Mouse (Mus musculus): Measurements from ENCODE around the gene Col23a1. TPM values are rescaled to one million over a fixed set of nuclear protein-coding genes. Genes with fewer than 3 reads are reported as not detected.

Gene Col23a1
- 6.7 and 8.4 TPM in 2 replicates for polyA plus RNA-seq (2012; rRNA removed)

GRCm38 (mm10) chr11:51289564-51290041, at the start of gene Col23a1:
Gene Col23a1 (plus strand): TSS chr11:51289920.

DNA sequence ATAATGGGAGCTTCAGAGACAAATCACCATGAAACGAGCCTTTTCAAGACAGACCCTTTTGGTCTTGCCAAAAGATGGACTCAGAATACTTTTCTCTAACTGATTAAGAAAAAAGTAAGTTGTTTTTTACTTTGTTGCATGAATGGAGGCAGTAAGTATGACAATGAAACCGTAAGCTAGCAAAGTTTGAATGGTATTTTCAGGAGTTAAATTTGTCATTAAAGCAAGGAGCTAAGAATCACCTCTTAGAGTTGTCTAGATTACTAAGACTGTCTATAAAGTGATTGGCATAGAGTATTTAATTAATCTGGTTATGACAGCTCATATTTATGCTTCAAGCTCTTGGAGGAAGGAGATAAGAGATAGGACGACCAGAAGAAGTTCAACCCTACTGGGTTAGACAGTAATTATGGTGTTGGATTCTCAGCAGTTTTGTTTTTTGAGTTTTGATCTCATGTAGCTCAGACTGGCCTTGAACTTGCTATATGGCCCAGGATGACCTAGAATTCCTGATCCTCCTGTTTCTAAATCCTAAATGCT, 28.0 kb upstream of the Col23a1 start, which contains the start of gene Clk4:
Clk4 (plus strand) TSS at position 51 of the 540 bp plus-strand sequence.

DNA sequence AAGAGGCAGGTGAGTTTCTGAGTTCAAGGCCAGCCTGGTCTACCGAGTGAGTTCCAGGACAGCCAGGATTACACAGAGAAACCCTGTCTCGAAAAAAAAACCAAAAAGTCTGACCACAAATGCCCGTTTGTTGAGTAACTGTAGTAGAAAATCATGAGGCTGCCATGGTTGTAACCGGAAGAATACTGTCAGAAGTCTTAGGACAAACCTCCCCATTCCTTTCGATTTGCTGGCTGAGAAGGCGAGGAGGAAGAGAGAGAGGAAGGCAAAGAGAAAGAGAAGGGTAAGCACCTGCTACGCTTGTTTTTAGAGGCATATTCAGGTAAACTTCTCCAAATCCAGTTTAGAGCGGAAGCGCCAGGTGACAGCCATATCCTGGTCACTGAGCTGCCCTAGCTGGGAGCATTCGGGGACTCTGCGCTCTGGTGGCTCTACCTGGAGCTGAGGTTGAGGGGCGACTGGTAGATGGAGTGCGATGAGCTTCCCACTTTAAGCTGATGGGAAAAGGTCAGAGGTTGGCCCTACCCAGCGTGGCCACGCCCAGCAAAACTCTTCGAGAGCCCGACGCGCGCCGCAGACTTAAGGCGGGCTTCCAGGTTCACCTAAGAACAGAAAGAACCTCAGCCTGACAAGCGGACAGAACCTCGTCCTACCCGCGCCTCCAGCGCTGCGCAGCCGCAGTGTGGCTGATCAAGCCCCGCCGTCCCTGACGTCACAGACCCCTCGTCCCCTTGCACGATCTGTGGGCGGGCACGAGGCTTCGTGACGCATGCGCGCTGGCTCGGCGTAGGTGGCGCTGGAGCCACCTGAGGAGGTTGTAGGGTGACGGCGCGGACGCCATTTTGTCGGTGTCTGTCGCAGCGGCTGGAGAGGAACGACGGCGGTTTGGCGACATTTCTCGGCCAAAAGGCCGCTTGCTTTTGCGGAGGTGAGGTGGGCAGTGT, 27.1 kb upstream of the Col23a1 start, which contains the start of gene BC049762:
BC049762 (minus strand) TSS at position 705 of the 944 bp plus-strand sequence.

GRCm38 (mm10) chr11:51584431-51585248, 294.9 kb downstream of the Col23a1 start, which contains the start of gene Phykpl:
Gene Phykpl (plus strand): TSS chr11:51584757.

DNA sequence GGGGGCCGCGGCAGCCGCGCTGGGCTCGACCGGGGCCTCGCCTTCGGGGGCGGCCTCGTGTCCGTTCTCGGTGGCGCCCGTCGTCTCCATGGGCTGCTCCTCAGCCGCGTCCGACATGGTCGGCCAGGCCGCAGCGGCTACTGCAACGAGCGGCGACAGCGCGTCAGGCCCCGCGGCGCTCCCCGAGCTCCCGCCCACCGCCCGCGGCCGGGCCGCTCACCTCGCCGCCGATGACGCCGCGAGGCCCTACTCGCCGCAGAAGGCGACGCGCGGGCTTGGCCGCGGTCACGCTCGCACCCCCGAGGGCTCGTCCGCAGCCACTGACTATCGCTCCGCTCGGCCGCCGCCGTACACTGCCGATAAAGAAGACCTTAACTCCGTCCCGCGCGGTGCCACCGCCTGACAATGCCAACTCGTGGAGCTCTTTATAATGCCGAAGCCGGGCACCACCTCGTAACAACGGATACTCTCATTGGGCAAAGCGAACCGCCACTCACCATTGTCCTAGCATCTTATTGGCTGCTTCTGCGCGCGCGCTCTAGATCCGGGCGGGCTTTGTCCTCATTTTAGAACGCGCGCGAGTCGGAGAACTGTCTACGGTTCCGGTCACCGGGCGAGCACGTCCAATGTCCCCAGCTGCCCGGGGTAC, 316.9 kb downstream of the Col23a1 start, which contains the start of gene Hnrnpab:
Hnrnpab (minus strand) TSS at position 401 of the 649 bp plus-strand sequence.

DNA sequence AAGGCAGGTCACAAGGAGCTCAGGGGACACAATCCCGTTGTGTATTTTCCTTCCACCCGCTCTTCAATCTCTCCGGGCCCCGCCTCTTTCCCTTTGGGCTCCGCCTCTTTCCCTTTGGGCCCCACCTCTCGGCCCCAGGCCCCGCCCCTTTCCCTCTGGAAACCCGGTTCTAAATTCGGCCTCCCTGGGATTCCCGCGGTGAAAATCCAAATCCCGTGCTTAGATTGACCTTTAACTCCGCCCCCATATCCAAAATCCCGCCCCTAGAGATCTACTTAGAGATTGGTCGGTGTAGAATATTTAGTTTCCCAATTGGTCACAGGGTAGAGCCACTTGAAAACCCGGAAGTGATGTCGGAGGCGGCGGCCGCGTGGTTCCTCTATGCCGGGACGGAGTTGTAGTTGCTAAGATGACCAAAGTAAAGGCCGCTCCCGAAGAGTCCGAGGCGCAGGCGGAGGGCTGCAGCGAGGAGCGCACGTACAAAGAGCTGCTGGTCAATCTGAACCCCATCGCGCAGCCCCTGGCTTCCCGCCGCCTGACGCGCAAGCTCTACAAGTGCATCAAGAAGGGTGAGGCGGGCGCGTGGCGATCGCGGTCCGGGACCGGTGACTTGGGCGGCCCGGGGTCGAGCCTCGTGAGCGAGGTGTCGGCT, 329.8 kb downstream of the Col23a1 start, which contains the start of gene Nhp2:
Nhp2 (plus strand) TSS at position 327 of the 652 bp plus-strand sequence.

Other genes with a start within 250 kb of the Col23a1 start
- not detected in 2 replicates for gene Olfr1375, start 241.8 kb upstream of the Col23a1 start, polyA plus RNA-seq (2012; rRNA removed)
- 12.3 and 16.9 TPM in 2 replicates for gene Zfp354a, start 230.7 kb upstream of the Col23a1 start, polyA plus RNA-seq (2012; rRNA removed)
- gene Gm12569, start 69.4 kb upstream of the Col23a1 start, polyA plus RNA-seq (2012; rRNA removed): not detected in 2 replicates
- gene Clk4, start 28.2 kb upstream of the Col23a1 start, polyA plus RNA-seq (2012; rRNA removed): 172 and 182 TPM in 2 replicates
- gene BC049762, start 26.9 kb upstream of the Col23a1 start, polyA plus RNA-seq (2012; rRNA removed): 0.12 TPM in 2 replicates

All from central nervous system, embryonic 18 days (tissue).